Mouse (Mus musculus) kidney, postnatal 36 days (tissue): Measurements from ENCODE around the gene Mapk9.

Source experiments
- DNase-seq, 2 experiments: peaks; one replicate each; pipeline ENCODE4 v3.0.0; 2021 to 2022; ENCODE audit warnings: mixed read lengths in 2 of 2

Gene Mapk9

GRCm38 (mm10) chr11:49841886-49842285 lies 4.7 kb upstream of the Mapk9 start:
- no peak for DNase-seq

- DNase-seq, result no peak
These were observed 3.8 kb upstream of the Mapk9 start for GRCm38 (mm10) chr11:49842718-49843117.

- no peak for DNase-seq
These were observed 2.2 kb upstream of the Mapk9 start for GRCm38 (mm10) chr11:49844311-49844710.

- peak; percentile 75 to 86 for DNase-seq
These were observed 1.6 kb upstream of the Mapk9 start for GRCm38 (mm10) chr11:49844969-49845368.

GRCm38 (mm10) chr11:49845958-49846357 lies 593 bp upstream of the Mapk9 start:
- DNase-seq, result no peak

- peak; percentile 7 to 24 for DNase-seq
These were observed 690 bp downstream of the Mapk9 start for GRCm38 (mm10) chr11:49847071-49847810.

- DNase-seq, result no peak
These were observed 1.2 kb downstream of the Mapk9 start for GRCm38 (mm10) chr11:49847811-49848078.

GRCm38 (mm10) chr11:49848080-49848815 lies 1.7 kb downstream of the Mapk9 start:
- DNase-seq, result peak; percentile 67 to 75

- no peak for DNase-seq
These were observed 3.8 kb downstream of the Mapk9 start for GRCm38 (mm10) chr11:49850331-49850730.

GRCm38 (mm10) chr11:49855144-49855543 lies 8.6 kb downstream of the Mapk9 start:
- DNase-seq, result no peak

- no peak for DNase-seq
These were observed 14.6 kb downstream of the Mapk9 start for GRCm38 (mm10) chr11:49861139-49861538.

- DNase-seq, result no peak
These were observed 17.4 kb downstream of the Mapk9 start for GRCm38 (mm10) chr11:49863926-49864325.

GRCm38 (mm10) chr11:49867320-49867719 lies 20.8 kb downstream of the Mapk9 start:
- DNase-seq, result no peak

- peak; percentile 39 to 67 for DNase-seq
These were observed 23.2 kb downstream of the Mapk9 start for GRCm38 (mm10) chr11:49869762-49870161.

- peak; percentile 44 to 67 for DNase-seq
These were observed 25.4 kb downstream of the Mapk9 start for GRCm38 (mm10) chr11:49871914-49872313.

- DNase-seq, result no peak
These were observed 26.2 kb downstream of the Mapk9 start for GRCm38 (mm10) chr11:49872779-49873178.

GRCm38 (mm10) chr11:49876948-49877817 lies 30.6 kb downstream of the Mapk9 start:
- DNase-seq, result no peak

GRCm38 (mm10) chr11:49879950-49880642 lies 33.5 kb downstream of the Mapk9 start:
- DNase-seq, result no peak

- no peak for DNase-seq
These were observed 36.8 kb downstream of the Mapk9 start for GRCm38 (mm10) chr11:49883394-49883793.

GRCm38 (mm10) chr11:49888469-49888868 lies 41.9 kb downstream of the Mapk9 start:
- DNase-seq, result no peak

- no peak for DNase-seq
These were observed 45.4 kb downstream of the Mapk9 start for GRCm38 (mm10) chr11:49891993-49892392.

GRCm38 (mm10) chr11:49893806-49894205 lies 47.3 kb downstream of the Mapk9 start:
- no peak for DNase-seq
